Mouse (Mus musculus) kidney, embryonic 15.5 days (tissue): Measurements from ENCODE around the gene Itga11. TPM values are rescaled to one million over a fixed set of nuclear protein-coding genes. Genes with fewer than 3 reads are reported as not detected.

Experiments
- ATAC-seq: fragments of 200-750 bp; cut with Nextera tagmentation; replicated peaks from 2 replicates; pipeline ENCODE4 v1.8.0; 2017; ENCODE audit warnings: moderate TSS enrichment; ENCODE audit not compliant: low FRiP score
- H3K27ac ChIP-seq: fragments of 300-500 bp; sonication (generic); 2 replicates; pipeline ENCODE4 v1.5.1; 2015; ENCODE audit warnings: mild to moderate bottlenecking, inconsistent platforms
- H3K27me3 ChIP-seq: fragments of 300-500 bp; sonication (generic); 2 replicates; pipeline ENCODE4 v1.6.1; 2015; ENCODE audit warnings: inconsistent platforms
- H3K36me3 ChIP-seq: fragments of 300-500 bp; sonication (generic); 2 replicates; pipeline ENCODE4 v1.6.1; 2015; ENCODE audit warnings: inconsistent platforms
- H3K4me1 ChIP-seq: fragments of 300-500 bp; sonication (generic); 2 replicates; pipeline ENCODE4 v1.6.1; 2015; ENCODE audit warnings: inconsistent platforms
- H3K4me2 ChIP-seq: fragments of 300-500 bp; sonication (generic); 2 replicates; pipeline ENCODE4 v1.6.1; 2015; ENCODE audit warnings: moderate library complexity, mild to moderate bottlenecking, inconsistent platforms
- H3K4me3 ChIP-seq: fragments of 300-500 bp; sonication (generic); replicated peaks from 2 replicates; pipeline ENCODE4 v1.5.1; 2015; ENCODE audit warnings: mild to moderate bottlenecking, inconsistent platforms
- H3K9ac ChIP-seq: fragments of 300-500 bp; sonication (generic); 2 replicates; pipeline ENCODE4 v1.6.1; 2015; ENCODE audit warnings: mild to moderate bottlenecking, inconsistent platforms
- H3K9me3 ChIP-seq: fragments of 300-500 bp; sonication (generic); replicated peaks from 2 replicates; pipeline ENCODE4 v1.6.1; 2016; ENCODE audit warnings: inconsistent platforms
- WGBS: fragments of 180-500 bp; shearing (Covaris S2); methylation state at CpG from one replicate; pipeline ENCODE4 v1.1.7; 2015; ENCODE audit warnings: mixed read lengths; 5-methylcytosine and 5-hydroxymethylcytosine counted together
- polyA plus RNA-seq: library from polyadenylated mRNA; unstranded; fragments of >200 nt; fragmentation: Nextera tagmentation; extraction: Ambion mirVana; gene quantifications from 2 replicates; pipeline ENCODE4 v1.2.1, GENCODE M21; 2015

Itga11 gene
- polyA plus RNA-seq, 1 experiment from 2014 or later = 1.2 TPM

- H3K27me3 ChIP-seq = peaks cover 5% of the 10 kb centered on the region; the same call in 1 of the 2 replicates
- no peak for ATAC-seq
- no peak overlapping the region for H3K9ac ChIP-seq
- 0 out of 2 replicates have a peak, but pooled peaks cover 5% of the 10 kb centered on the region for H3K4me1 ChIP-seq
- H3K4me2 ChIP-seq = no peak overlapping the region
- 8% methylated on average over 5 of the region's 5 CpGs for WGBS
- H3K9me3 ChIP-seq = no peaks in the 10 kb centered on the region
- H3K4me3 ChIP-seq = no peak overlapping the region
- no peaks in the 10 kb centered on the region for H3K36me3 ChIP-seq
- H3K27ac ChIP-seq = no peak overlapping the region
Measured at GRCm38 (mm10) chr9:62725247-62725646, 47.6 kb downstream of the Itga11 start.

GRCm38 (mm10) chr9:62726472-62726871 lies 48.8 kb downstream of the Itga11 start:
- peaks cover 5% of the 10 kb centered on the region; the same call in 1 of the 2 replicates for H3K27me3 ChIP-seq
- no peaks in the 10 kb centered on the region for H3K9me3 ChIP-seq
- H3K9ac ChIP-seq = no peak overlapping the region
- no peak overlapping the region for H3K4me3 ChIP-seq
- no peak overlapping the region for H3K27ac ChIP-seq
- ATAC-seq = no peak
- WGBS = 59% methylated on average over 6 of the region's 6 CpGs
- H3K36me3 ChIP-seq = no peaks in the 10 kb centered on the region
- H3K4me2 ChIP-seq = no peak overlapping the region
- 0 out of 2 replicates have a peak, but pooled peaks cover 5% of the 10 kb centered on the region for H3K4me1 ChIP-seq

- H3K27me3 ChIP-seq = no peaks in the 10 kb centered on the region
- H3K4me1 ChIP-seq = peaks cover 9% of the 10 kb centered on the region; the same call in 1 of the 2 replicates
- no peak overlapping the region for H3K9ac ChIP-seq
- no peak overlapping the region for H3K27ac ChIP-seq
- no peak for ATAC-seq
- H3K4me3 ChIP-seq = no peak overlapping the region
- WGBS = 58% methylated on average over 7 of the region's 7 CpGs
- H3K9me3 ChIP-seq = no peaks in the 10 kb centered on the region
- no peak overlapping the region for H3K4me2 ChIP-seq
- no peaks in the 10 kb centered on the region for H3K36me3 ChIP-seq
Measured at GRCm38 (mm10) chr9:62744558-62745275, 67.1 kb downstream of the Itga11 start.

- WGBS = 62% methylated on average over 6 of the region's 6 CpGs
- Histone ChIP-seq H3K4me1 (peaks cover 12% of the 10 kb centered on the region; the same call in 1 of the 2 replicates), H3K4me3 (no peak overlapping the region), H3K27me3 (no peaks in the 10 kb centered on the region), H3K4me2 (no peak overlapping the region), H3K27ac (no peak overlapping the region), H3K9me3 (no peaks in the 10 kb centered on the region), H3K9ac (no peak overlapping the region), H3K36me3 (no peaks in the 10 kb centered on the region)
- no peak for ATAC-seq
Measured at GRCm38 (mm10) chr9:62746646-62747045, 69.0 kb downstream of the Itga11 start.

- Histone ChIP-seq H3K4me2 (no peak overlapping the region), H3K27me3 (no peaks in the 10 kb centered on the region), H3K4me1 (peaks cover 12% of the 10 kb centered on the region; the same call in 1 of the 2 replicates), H3K4me3 (no peak overlapping the region), H3K9me3 (no peaks in the 10 kb centered on the region), H3K36me3 (no peaks in the 10 kb centered on the region), H3K9ac (no peak overlapping the region), H3K27ac (no peak overlapping the region)
- ATAC-seq = no peak
- WGBS = 52% methylated on average over 6 of the region's 6 CpGs
Measured at GRCm38 (mm10) chr9:62749666-62750065, 72.0 kb downstream of the Itga11 start.

GRCm38 (mm10) chr9:62750381-62750780 lies 72.8 kb downstream of the Itga11 start:
- no peak overlapping the region for H3K9ac ChIP-seq
- WGBS = 89% methylated on average over 11 of the region's 11 CpGs

GRCm38 (mm10) chr9:62758288-62758687 lies 80.7 kb downstream of the Itga11 start:
- Histone ChIP-seq H3K9ac (no peak overlapping the region), H3K4me2 (no peak overlapping the region), H3K4me3 (no peak overlapping the region), H3K27ac (no peak overlapping the region), H3K4me1 (peaks cover 2% of the 10 kb centered on the region; the same call in 1 of the 2 replicates), H3K27me3 (no peaks in the 10 kb centered on the region), H3K9me3 (no peaks in the 10 kb centered on the region), H3K36me3 (no peaks in the 10 kb centered on the region)
- no peak for ATAC-seq
- WGBS = 65% methylated on average over 4 of the region's 4 CpGs

More at GRCm38 (mm10) chr9:62750381-62750780, 72.8 kb downstream of the Itga11 start:
- Histone ChIP-seq H3K4me2 (no peak overlapping the region), H3K4me3 (no peak overlapping the region), H3K36me3 (no peaks in the 10 kb centered on the region), H3K9me3 (no peaks in the 10 kb centered on the region), H3K4me1 (peaks cover 12% of the 10 kb centered on the region; the same call in 1 of the 2 replicates), H3K27me3 (no peaks in the 10 kb centered on the region), H3K27ac (no peak overlapping the region)
- ATAC-seq = no peak

- 59% methylated on average over 3 of the region's 3 CpGs for WGBS
- no peaks in the 10 kb centered on the region for H3K27me3 ChIP-seq
- H3K9me3 ChIP-seq = no peaks in the 10 kb centered on the region
- no peaks in the 10 kb centered on the region for H3K36me3 ChIP-seq
- H3K9ac ChIP-seq = no peak overlapping the region
- no peak overlapping the region for H3K27ac ChIP-seq
- no peak overlapping the region for H3K4me3 ChIP-seq
- no peak overlapping the region for H3K4me2 ChIP-seq
- no peak for ATAC-seq
- H3K4me1 ChIP-seq = peaks cover 8% of the 10 kb centered on the region; the same call in 1 of the 2 replicates
Measured at GRCm38 (mm10) chr9:62759601-62760000, 82.0 kb downstream of the Itga11 start.

- no peaks in the 10 kb centered on the region for H3K27me3 ChIP-seq
- peak overlapping the region; percentile 8; the same call in 1 of the 2 replicates for H3K4me3 ChIP-seq
- H3K4me1 ChIP-seq = peaks cover 12% of the 10 kb centered on the region; the same call in 1 of the 2 replicates
- 8% methylated on average over 13 of the region's 13 CpGs for WGBS
- H3K4me2 ChIP-seq = peak overlapping the region; percentile 32
- no peaks in the 10 kb centered on the region for H3K9me3 ChIP-seq
- H3K36me3 ChIP-seq = no peaks in the 10 kb centered on the region
- no peak for ATAC-seq
- H3K27ac ChIP-seq = no peak overlapping the region
- H3K9ac ChIP-seq = no peak overlapping the region
Measured at GRCm38 (mm10) chr9:62763478-62763877, 85.9 kb downstream of the Itga11 start.

- H3K4me2 ChIP-seq = no peak overlapping the region
- H3K27ac ChIP-seq = no peak overlapping the region
- no peak for ATAC-seq
- no peaks in the 10 kb centered on the region for H3K27me3 ChIP-seq
- no peaks in the 10 kb centered on the region for H3K36me3 ChIP-seq
- H3K4me3 ChIP-seq = no peak overlapping the region
- H3K9me3 ChIP-seq = no peaks in the 10 kb centered on the region
- H3K4me1 ChIP-seq = peaks cover 12% of the 10 kb centered on the region; the same call in 1 of the 2 replicates
- H3K9ac ChIP-seq = no peak overlapping the region
- WGBS = 85% methylated on average over 4 of the region's 4 CpGs
Measured at GRCm38 (mm10) chr9:62765346-62765745, 87.7 kb downstream of the Itga11 start.

- H3K36me3 ChIP-seq = no peaks in the 10 kb centered on the region
- H3K4me1 ChIP-seq = peaks cover 12% of the 10 kb centered on the region; the same call in 1 of the 2 replicates
- H3K27ac ChIP-seq = no peak overlapping the region
- H3K4me3 ChIP-seq = no peak overlapping the region
- 59% methylated on average over 17 of the region's 17 CpGs for WGBS
- no peak overlapping the region for H3K4me2 ChIP-seq
- no peak overlapping the region for H3K9ac ChIP-seq
- no peaks in the 10 kb centered on the region for H3K9me3 ChIP-seq
- ATAC-seq = no peak
- H3K27me3 ChIP-seq = no peaks in the 10 kb centered on the region
Measured at GRCm38 (mm10) chr9:62767464-62767863, 89.8 kb downstream of the Itga11 start.

GRCm38 (mm10) chr9:62768361-62768760 lies 90.7 kb downstream of the Itga11 start:
- 74% methylated on average over 5 of the region's 5 CpGs for WGBS
- H3K4me2 ChIP-seq = no peak overlapping the region

More at GRCm38 (mm10) chr9:62768361-62768760, 90.7 kb downstream of the Itga11 start:
- H3K27ac ChIP-seq = no peak overlapping the region
- H3K4me1 ChIP-seq = peaks cover 10% of the 10 kb centered on the region; the same call in 1 of the 2 replicates
- H3K9ac ChIP-seq = no peak overlapping the region
- H3K36me3 ChIP-seq = no peaks in the 10 kb centered on the region
- no peak overlapping the region for H3K4me3 ChIP-seq
- no peaks in the 10 kb centered on the region for H3K9me3 ChIP-seq
- no peak for ATAC-seq
- no peaks in the 10 kb centered on the region for H3K27me3 ChIP-seq
